Mouse (Mus musculus) cerebellum, adult 18-20 months (tissue): ENCODE measurements around the gene Fam3c.
A peak's percentile ranks its signal among the peaks of the same experiment; 100 is the strongest.
"Not testable (repeated sequence)": the region's sequence is repeated elsewhere in the genome, so short reads cannot be mapped to it uniquely, and the experiment has no call there.

ENCODE experiments used
- DNase-seq, 2 experiments: peaks; one replicate each; pipeline ENCODE4 v3.0.0; 2021

Fam3c gene

GRCm38 (mm10) chr6:22289461-22290021, 66.5 kb downstream of the Fam3c start:
- DNase-seq: no peak

GRCm38 (mm10) chr6:22288737-22289460, 67.1 kb downstream of the Fam3c start:
- DNase-seq: peak; percentile 6 to 10

- no peak for DNase-seq
Measured at GRCm38 (mm10) chr6:22288004-22288736, 67.9 kb downstream of the Fam3c start, which contains the start of gene Wnt16. Gene Wnt16 (plus strand): TSS chr6:22288227.

GRCm38 (mm10) chr6:22282405-22282804, 73.6 kb downstream of the Fam3c start:
- DNase-seq: no peak

- peak; percentile 9 to 13 for DNase-seq
Measured at GRCm38 (mm10) chr6:22280217-22280861, 75.7 kb downstream of the Fam3c start.

GRCm38 (mm10) chr6:22277941-22278340, 78.1 kb downstream of the Fam3c start:
- DNase-seq: no peak

- DNase-seq: no peak
Measured at GRCm38 (mm10) chr6:22269840-22270521, 86.1 kb downstream of the Fam3c start.

- no peak for DNase-seq
Measured at GRCm38 (mm10) chr6:22268677-22269076, 87.4 kb downstream of the Fam3c start.

- no peak for DNase-seq
Measured at GRCm38 (mm10) chr6:22267807-22268667, 88.0 kb downstream of the Fam3c start.

GRCm38 (mm10) chr6:22266018-22266417, 90.0 kb downstream of the Fam3c start:
- DNase-seq: no peak

- DNase-seq: not testable (repeated sequence)
Measured at GRCm38 (mm10) chr6:22264094-22264493, 91.9 kb downstream of the Fam3c start.

GRCm38 (mm10) chr6:22262519-22262918, 93.5 kb downstream of the Fam3c start:
- DNase-seq: no peak

GRCm38 (mm10) chr6:22258784-22259183, 97.3 kb downstream of the Fam3c start:
- no peak for DNase-seq
